Mouse (Mus musculus): Measurements from ENCODE around the gene Wdhd1. TPM values are rescaled to one million over a fixed set of nuclear protein-coding genes. Genes with fewer than 3 reads are reported as not detected.
A peak's percentile ranks its signal among the peaks of the same experiment; 100 is the strongest.

The Wdhd1 gene
- total and polyA plus RNA-seq, 3 experiments: 51.6 to 91.5 TPM; not detected in 1

GRCm38 (mm10) chr14:47283568-47283967, 6.9 kb upstream of the Wdhd1 start:
- no peak overlapping the region for H3K27ac ChIP-seq (ENCODE audit: control insufficient read depth, low read depth, low read length)
- no peak overlapping the region; a peak in 1 of 4 replicates for H3K4me3 ChIP-seq (ENCODE audit: control insufficient read depth in 1 of 2, insufficient read depth in 1 of 2, low read depth in 2 of 2, low read length in 2 of 2)
- DNase-seq (ENCODE audit: low read depth, low spot score): peak; percentile 62
- H3K79me2 ChIP-seq (ENCODE audit: control insufficient read depth, insufficient read depth, low read length, poor library complexity): peaks cover 43% of the 10 kb centered on the region
- H3K9me3 ChIP-seq (replicated peaks; ENCODE audit: insufficient read depth, low read length): no peaks in the 10 kb centered on the region
- H3K27me3 ChIP-seq (ENCODE audit: control insufficient read depth in 1 of 2, insufficient read depth in 2 of 2, low read length in 2 of 2): no peaks in the 10 kb centered on the region
- TF ChIP-seq MYC (IDR thresholded peaks at IDR 0.05; ENCODE audit: low read depth, low read length) (no peak), ETS1 (IDR thresholded peaks at IDR 0.05; ENCODE audit: low read depth, low read length) (peak; percentile 65), SIN3A (IDR thresholded peaks at IDR 0.05; ENCODE audit: low read length) (peak; percentile 69; the same call in 1 of the 2 replicates), ZNF384 (IDR thresholded peaks at IDR 0.05; ENCODE audit: low read depth, low read length) (peak; percentile 51; the same call in 1 of the 2 replicates), RAD21 (IDR thresholded peaks at IDR 0.05; ENCODE audit: low read depth, low read length) (no peak), CTCF (IDR thresholded peaks at IDR 0.05 in 2 of 3, conservative IDR thresholded peaks at IDR 0.05 in 1 of 3; ENCODE audit: control insufficient read depth in 1 of 3, insufficient read depth in 1 of 3, low read depth in 2 of 3, low read length in 3 of 3, poor library complexity in 1 of 3, severe bottlenecking in 1 of 3) (no peak), TAL1 (IDR thresholded peaks at IDR 0.05; ENCODE audit: low read length) (peak; percentile 27), MAFK (IDR thresholded peaks at IDR 0.05; ENCODE audit: borderline replicate concordance, low read depth, low read length) (peak; percentile 81; the same call in 1 of the 2 replicates), MAZ (IDR thresholded peaks at IDR 0.05; ENCODE audit: low read depth, low read length) (no peak), GATA1 (IDR thresholded peaks at IDR 0.05; ENCODE audit: low read depth, low read length) (peak; percentile 74), ZKSCAN1 (IDR thresholded peaks at IDR 0.05; ENCODE audit: low read depth, low read length) (no peak), ZMIZ1 (IDR thresholded peaks at IDR 0.05; ENCODE audit: low read depth, low read length) (no peak), MXI1 (IDR thresholded peaks at IDR 0.05; ENCODE audit: low read depth, low read length) (peak; percentile 46; the same call in 1 of the 2 replicates), CHD2 (IDR thresholded peaks at IDR 0.05; ENCODE audit: low read length) (no peak), E2F4 (IDR thresholded peaks at IDR 0.05; ENCODE audit: borderline replicate concordance, low read depth, low read length) (no peak), JUND (IDR thresholded peaks at IDR 0.05; ENCODE audit: low read depth, low read length) (no peak), TCF12 (IDR thresholded peaks at IDR 0.05; ENCODE audit: low read depth, low read length) (0 out of 2 replicates have a peak, but pooled peaks have one; percentile 54), RCOR1 (IDR thresholded peaks at IDR 0.05; ENCODE audit: low read depth, low read length) (peak; percentile 93), EP300 (IDR thresholded peaks at IDR 0.05; ENCODE audit: low read depth in 1 of 2, low read length in 2 of 2) (peak; percentile 81 to 83), ZC3H11A (IDR thresholded peaks at IDR 0.05; ENCODE audit: low read depth, low read length) (no peak)
- peaks cover 10 to 22% of the 10 kb centered on the region in 2 experiments for H3K4me1 ChIP-seq (ENCODE audit: control insufficient read depth in 1 of 2, insufficient read depth in 2 of 2, low read length in 2 of 2)
- no peak overlapping the region for H3K9ac ChIP-seq (ENCODE audit: control insufficient read depth, low read depth, low read length, poor library complexity, severe bottlenecking)
- peaks cover 0 to 35% of the 10 kb centered on the region in 2 experiments; a peak in 3 of 4 replicates for H3K36me3 ChIP-seq (ENCODE audit: control insufficient read depth in 1 of 2, insufficient read depth in 2 of 2, low read length in 2 of 2)

DNA sequence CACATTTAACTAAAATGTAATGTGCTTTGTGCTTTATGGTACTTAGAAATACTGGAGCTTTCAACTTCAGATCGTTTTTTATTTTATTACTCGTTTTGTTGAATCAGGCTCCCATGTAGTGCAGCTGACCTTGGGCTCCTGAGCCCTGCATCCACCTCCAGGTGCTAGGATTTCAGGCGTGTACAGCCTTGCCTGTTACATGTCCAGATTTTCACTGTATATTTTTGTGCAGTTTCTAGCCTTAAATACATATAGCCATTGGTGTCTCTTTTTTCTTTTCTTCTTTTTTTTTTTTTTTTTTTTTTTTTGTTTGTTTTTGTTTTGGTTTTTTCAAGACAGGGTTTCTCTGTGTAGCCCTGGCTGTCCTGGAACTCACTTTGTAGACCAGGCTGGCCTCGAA, 4.9 kb upstream of the Wdhd1 start:
- TF ChIP-seq NRF1 (IDR thresholded peaks at IDR 0.05; ENCODE audit: insufficient read depth, low read depth, low read length, poor library complexity, severe bottlenecking) (no peak), ELF1 (IDR thresholded peaks at IDR 0.05; ENCODE audit: low read depth, low read length) (no peak), KAT2A (conservative IDR thresholded peaks at IDR 0.05; ENCODE audit: low read depth, low read length) (no peak), CHD2 (IDR thresholded peaks at IDR 0.05; ENCODE audit: low read length) (no peak), ZMIZ1 (IDR thresholded peaks at IDR 0.05; ENCODE audit: low read depth, low read length) (no peak), BHLHE40 (IDR thresholded peaks at IDR 0.05; ENCODE audit: borderline replicate concordance, low read depth, low read length) (no peak), POLR2AphosphoS2 (IDR thresholded peaks at IDR 0.05; ENCODE audit: low read length) (no peak), HCFC1 (IDR thresholded peaks at IDR 0.05; ENCODE audit: low read depth, low read length) (no peak), JUND (IDR thresholded peaks at IDR 0.05; ENCODE audit: low read depth, low read length) (no peak), ZC3H11A (IDR thresholded peaks at IDR 0.05; ENCODE audit: low read depth, low read length) (no peak), ZNF384 (IDR thresholded peaks at IDR 0.05; ENCODE audit: low read depth, low read length) (no peak), POLR2A (IDR thresholded peaks at IDR 0.05; ENCODE audit: control insufficient read depth in 1 of 2, insufficient read depth in 1 of 2, low read depth in 1 of 2, low read length in 2 of 2, poor library complexity in 1 of 2) (no peak), MXI1 (IDR thresholded peaks at IDR 0.05; ENCODE audit: low read depth, low read length) (no peak), EP300 (IDR thresholded peaks at IDR 0.05; ENCODE audit: low read depth in 1 of 2, low read length in 2 of 2) (no peak), CHD1 (IDR thresholded peaks at IDR 0.05; ENCODE audit: low read depth, low read length) (no peak), UBTF (IDR thresholded peaks at IDR 0.05; ENCODE audit: borderline replicate concordance, insufficient read depth, low read depth, low read length) (no peak), MEF2A (IDR thresholded peaks at IDR 0.05; ENCODE audit: extremely low read depth, insufficient replicate concordance, low read depth, low read length, poor library complexity, severe bottlenecking) (no peak), TAL1 (IDR thresholded peaks at IDR 0.05; ENCODE audit: low read length) (no peak), MAX (IDR thresholded peaks at IDR 0.05; ENCODE audit: low read length) (no peak)
- Histone ChIP-seq H3K9ac (ENCODE audit: control insufficient read depth, low read depth, low read length, poor library complexity, severe bottlenecking) (no peak overlapping the region), H3K9me3 (replicated peaks; ENCODE audit: insufficient read depth, low read length) (no peaks in the 10 kb centered on the region), H3K4me3 (ENCODE audit: control insufficient read depth in 1 of 2, insufficient read depth in 1 of 2, low read depth in 2 of 2, low read length in 2 of 2) (no peak overlapping the region), H3K4me1 (ENCODE audit: control insufficient read depth in 1 of 2, insufficient read depth in 2 of 2, low read length in 2 of 2) (peaks cover 10 to 22% of the 10 kb centered on the region in 2 experiments), H3K27me3 (ENCODE audit: control insufficient read depth in 1 of 2, insufficient read depth in 2 of 2, low read length in 2 of 2) (no peaks in the 10 kb centered on the region), H3K79me2 (ENCODE audit: control insufficient read depth, insufficient read depth, low read length, poor library complexity) (peaks cover 52% of the 10 kb centered on the region), H3K36me3 (ENCODE audit: control insufficient read depth in 1 of 2, insufficient read depth in 2 of 2, low read length in 2 of 2) (peaks cover 0 to 42% of the 10 kb centered on the region in 2 experiments; a peak in 3 of 4 replicates), H3K27ac (ENCODE audit: control insufficient read depth, low read depth, low read length) (no peak overlapping the region)
- DNase-seq (ENCODE audit: low read depth, low spot score): no peak
